Mouse (Mus musculus): Measurements from ENCODE around the gene Farp2.

Gene Farp2

DNA sequence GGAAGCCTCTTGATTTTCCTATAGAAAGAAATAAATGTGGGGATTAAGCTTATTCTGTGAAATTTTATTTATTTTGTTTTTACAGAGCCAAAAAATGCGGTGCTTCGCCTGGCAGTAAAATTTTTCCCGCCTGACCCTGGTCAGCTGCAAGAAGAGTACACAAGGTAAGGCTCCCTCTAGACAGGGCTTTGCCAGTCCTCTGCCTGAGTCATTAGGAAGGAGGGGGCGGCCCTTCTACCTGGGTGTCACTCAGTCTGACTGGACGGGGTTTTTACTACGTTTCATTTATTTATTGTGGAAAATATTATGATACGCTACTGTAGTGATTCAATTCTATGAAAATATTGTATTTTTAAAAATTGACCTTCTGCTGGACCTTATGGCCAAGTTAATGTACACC, 51.3 kb downstream of the Farp2 start:
- no peak for DNase-seq (ENCODE audit: low read depth, low spot score)

DNA sequence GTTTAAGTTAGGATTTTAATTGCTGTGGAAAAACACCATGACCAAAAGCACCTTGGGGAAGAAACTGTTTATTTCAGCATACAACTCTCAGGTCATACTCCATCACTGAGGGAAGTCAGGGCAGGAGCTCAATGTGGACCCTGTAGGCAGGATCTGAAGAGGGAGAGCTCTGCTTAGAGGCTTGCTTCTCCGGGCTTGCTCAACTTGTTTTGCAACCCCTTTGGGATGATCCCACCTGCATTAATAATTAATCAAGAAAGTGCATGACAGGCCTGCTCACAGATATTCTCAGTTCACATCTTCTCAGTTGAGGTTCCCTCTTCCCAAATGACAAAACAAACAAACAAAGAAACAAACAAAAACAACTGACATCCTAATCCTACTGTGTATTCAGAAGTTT, 51.8 kb downstream of the Farp2 start:
- DNase-seq (ENCODE audit: low read depth, low spot score) = no peak

GRCm38 (mm10) chr1:93564781-93565180, 52.9 kb downstream of the Farp2 start:
- no peak for DNase-seq (ENCODE audit: low read depth, low spot score)

GRCm38 (mm10) chr1:93567013-93567412, 55.1 kb downstream of the Farp2 start:
- DNase-seq (ENCODE audit: low read depth, low spot score) = no peak

- no peak for DNase-seq (ENCODE audit: low read depth, low spot score)
Observed at GRCm38 (mm10) chr1:93567717-93568497, 56.0 kb downstream of the Farp2 start.

DNA sequence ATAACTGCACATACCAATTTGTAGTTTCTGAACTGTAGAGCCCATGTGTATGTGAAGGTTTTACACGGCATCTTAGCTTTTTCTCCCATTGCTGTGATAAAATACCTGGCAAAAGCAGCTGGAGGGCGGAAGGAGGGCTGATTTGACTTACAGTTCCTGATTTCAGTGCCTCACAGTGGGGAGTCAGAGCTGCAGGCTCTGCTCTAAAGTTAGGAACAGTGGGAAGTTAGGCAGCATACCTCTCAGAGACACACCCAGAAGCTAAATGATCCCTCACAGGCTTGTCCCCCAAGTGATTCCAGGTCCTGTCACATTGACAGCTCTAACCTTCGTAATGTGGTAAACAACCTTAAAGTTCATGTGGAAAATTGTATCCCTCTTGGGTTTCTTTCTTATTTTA, 65.2 kb downstream of the Farp2 start:
- no peak for DNase-seq (ENCODE audit: low read depth, low spot score)

GRCm38 (mm10) chr1:93577861-93578260, 66.0 kb downstream of the Farp2 start:
- no peak for DNase-seq (ENCODE audit: low read depth, low spot score)

- DNase-seq (ENCODE audit: low read depth, low spot score) = no peak
Observed at GRCm38 (mm10) chr1:93581545-93581944, 69.7 kb downstream of the Farp2 start.

DNA sequence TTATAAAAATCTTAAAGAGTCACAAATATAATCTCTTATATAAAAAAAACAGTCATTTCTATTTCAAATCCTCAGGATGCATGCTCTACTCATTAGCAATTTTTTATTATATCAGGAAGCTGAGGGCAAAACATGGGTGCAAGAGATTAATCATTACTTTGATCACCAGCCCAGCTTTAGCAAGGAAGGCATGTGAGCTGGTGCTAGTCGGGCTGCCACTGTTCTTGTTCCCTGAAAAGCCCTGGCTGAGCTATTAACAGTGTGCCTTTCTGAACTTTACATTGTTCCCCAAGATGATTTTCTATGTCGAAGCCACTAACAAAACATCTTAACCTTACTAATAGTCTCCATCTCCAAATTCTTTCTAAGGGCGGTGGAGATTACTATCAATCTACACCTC, 76.5 kb downstream of the Farp2 start:
- DNase-seq (ENCODE audit: low read depth, low spot score) = no peak

DNA sequence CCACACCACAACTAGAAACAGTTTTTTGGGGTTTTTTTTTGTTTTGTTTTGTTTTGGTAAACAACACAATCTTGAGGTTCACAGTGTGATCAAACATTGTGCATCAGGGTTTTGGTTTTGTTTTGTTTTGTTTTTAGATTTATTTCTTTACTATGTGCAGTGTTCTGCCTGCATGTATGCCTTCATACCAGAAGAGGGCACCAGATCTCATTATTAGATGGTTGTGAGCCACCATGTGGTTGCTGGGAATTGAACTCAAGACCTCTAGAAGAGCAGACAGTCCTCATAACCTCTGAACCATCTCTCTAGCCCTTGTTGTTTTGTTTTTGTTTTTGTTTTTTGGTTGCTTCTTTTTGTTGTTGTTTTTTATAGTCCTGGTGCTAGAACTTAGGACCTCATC, 82.1 kb downstream of the Farp2 start:
- no peak for DNase-seq (ENCODE audit: low read depth, low spot score)

DNA sequence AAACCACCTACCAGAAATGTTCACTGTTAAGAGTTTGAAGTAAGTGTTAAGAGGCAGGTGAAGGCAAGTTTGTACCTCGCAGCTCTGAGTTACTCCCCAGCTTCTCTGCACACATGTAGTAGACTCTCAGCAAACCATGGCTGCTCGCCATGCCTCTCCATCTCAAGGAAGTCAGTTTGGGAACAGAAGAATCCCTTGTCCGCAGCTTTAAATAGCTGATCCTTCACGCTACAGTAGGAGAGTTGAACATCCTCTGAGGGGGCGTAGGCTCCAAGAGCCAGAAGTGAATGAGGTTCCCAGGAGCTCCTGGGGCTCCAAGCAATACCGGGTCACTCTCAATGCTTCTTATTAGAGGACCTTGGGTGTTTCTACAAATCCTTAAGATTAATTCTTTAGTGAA, 84.0 kb downstream of the Farp2 start:
- DNase-seq (ENCODE audit: low read depth, low spot score) = no peak

DNA sequence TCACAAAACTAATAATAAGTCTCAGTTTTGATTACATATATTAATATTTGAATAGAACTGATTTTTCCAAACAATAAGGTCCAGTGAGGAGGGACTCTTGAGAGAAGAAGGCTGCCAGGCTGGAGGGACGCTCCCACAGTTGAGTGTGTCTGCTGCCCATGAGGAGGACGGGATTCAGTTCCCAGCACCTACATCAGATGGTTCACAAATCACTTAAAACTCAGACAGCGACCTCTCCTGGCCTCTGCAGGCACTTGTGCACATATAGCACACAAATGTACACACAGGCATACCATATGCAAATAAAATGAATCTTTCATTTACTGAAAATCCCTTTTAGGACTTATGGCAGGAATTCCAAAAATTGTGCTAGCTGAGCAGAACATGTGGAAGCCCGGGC, 91.0 kb downstream of the Farp2 start:
- DNase-seq (ENCODE audit: low read depth, low spot score) = no peak

DNA sequence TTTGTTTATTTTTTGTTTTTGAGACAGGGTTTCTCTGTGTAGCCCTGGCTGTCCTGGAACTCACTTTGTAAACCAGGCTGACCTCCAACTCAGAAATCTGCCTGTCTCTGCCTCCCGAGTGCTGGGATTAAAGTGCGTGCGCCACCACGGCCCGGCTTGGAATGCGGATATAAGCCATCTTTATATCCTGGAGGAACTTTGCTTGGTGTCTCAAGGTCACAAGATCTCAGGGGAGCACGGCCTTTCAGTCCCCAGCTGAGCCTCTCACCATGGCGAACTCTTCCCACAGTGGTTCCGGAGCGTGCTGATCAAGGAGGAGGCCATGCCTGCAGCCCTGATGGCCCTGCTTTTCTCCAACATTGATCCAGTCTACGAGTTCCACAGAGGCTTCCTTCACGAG, 92.0 kb downstream of the Farp2 start:
- no peak for DNase-seq (ENCODE audit: low read depth, low spot score)

- DNase-seq (ENCODE audit: low read depth, low spot score) = no peak
Observed at GRCm38 (mm10) chr1:93607090-93608083, 95.5 kb downstream of the Farp2 start.

GRCm38 (mm10) chr1:93608696-93609245, 96.9 kb downstream of the Farp2 start:
- no peak for DNase-seq (ENCODE audit: low read depth, low spot score)

DNA sequence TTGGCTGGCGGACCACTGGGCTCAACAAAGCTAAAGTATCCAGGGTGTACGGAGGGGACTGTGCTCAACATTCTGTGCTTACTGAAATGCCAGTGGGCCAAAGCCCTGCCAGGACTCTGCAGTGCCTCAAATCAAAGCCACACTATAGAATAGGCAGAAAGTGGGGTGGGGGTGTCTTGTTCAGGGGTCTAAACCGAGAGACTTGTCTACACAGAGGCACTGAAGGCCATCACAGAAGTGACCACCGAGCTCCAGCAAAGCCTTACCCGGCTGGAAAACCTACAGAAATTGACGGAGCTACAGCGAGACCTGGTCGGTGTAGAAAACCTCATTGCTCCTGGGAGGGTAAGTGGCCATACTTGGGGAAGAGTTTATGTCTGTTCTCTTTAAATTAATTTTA, 97.9 kb downstream of the Farp2 start:
- no peak for DNase-seq (ENCODE audit: low read depth, low spot score)

DNA sequence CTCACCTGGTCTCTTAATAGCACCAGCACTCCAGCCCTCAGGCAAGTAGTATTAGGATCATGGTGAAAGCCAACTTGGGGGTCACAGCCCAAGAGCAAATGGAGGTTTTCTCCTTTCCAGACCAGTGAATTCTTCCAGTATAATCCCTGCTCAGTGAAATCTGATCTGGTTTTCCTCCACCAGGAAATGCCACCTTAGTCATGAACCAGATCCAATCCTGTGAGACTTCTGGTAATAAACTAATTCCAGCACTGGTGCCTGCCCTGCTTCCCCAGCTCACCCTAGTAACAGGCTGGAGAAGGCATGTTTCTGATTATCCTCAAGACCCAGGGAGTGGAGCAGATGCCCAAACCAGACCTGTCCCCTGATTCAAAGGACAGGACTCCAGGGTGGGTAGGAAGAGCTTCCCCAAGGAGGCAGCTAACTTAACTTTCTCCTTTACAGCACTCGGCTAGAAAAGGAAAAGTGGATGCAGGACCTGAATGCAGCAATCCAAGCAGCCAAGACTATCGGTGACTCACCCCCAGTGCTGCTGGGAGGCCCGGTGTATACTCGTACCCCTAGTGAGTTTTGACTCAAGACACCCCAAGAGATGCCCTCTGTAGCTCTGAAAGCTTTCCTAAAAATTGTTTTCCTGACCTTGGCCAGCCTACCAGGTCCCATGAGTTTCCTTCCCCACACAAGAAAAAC, 106.3 kb downstream of the Farp2 start:
- DNase-seq (ENCODE audit: low read depth, low spot score) = peak; percentile 30

DNA sequence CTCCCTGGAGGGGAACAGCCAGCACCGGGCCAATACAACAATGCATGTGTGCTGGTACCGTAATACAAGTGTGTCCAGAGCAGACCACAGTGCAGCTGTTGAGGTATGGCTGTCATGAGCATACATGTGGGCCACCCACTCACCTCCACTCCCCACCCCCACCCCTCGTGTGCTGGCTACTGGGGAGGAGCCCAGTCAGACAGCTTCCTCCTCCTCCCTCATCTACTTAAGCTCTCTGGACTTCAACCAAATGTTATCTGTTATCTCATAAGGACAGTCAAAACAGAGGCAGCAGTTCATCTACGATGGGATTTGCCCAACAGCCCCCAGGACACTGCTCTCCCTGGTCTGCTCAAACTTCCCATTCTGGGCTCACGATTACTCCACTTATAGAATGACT, 107.1 kb downstream of the Farp2 start:
- DNase-seq (ENCODE audit: low read depth, low spot score) = no peak

GRCm38 (mm10) chr1:93624502-93624901, 112.6 kb downstream of the Farp2 start:
- DNase-seq (ENCODE audit: low read depth, low spot score) = no peak

DNA sequence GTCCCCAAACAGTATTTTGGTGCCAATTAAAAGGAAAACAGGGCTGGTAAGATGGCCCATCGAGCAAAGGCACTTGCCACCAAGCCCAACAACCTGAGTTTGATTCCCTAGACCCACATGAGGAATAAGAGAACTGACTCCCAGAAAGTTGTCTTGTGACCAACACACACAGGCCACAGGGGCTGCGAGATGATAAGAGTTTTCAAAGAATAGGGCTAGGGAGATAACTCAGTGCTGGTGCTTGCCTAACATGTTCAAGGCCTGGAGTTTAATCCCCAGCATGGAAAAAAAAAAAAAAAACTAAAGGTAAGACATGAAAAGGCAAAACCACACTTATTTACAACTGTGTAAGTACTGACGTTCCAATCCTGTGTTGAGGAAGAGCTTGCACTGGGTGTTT, 118.9 kb downstream of the Farp2 start:
- DNase-seq (ENCODE audit: low read depth, low spot score) = no peak

- no peak for DNase-seq (ENCODE audit: low read depth, low spot score)
Observed at GRCm38 (mm10) chr1:93632723-93633122, 120.8 kb downstream of the Farp2 start.

DNA sequence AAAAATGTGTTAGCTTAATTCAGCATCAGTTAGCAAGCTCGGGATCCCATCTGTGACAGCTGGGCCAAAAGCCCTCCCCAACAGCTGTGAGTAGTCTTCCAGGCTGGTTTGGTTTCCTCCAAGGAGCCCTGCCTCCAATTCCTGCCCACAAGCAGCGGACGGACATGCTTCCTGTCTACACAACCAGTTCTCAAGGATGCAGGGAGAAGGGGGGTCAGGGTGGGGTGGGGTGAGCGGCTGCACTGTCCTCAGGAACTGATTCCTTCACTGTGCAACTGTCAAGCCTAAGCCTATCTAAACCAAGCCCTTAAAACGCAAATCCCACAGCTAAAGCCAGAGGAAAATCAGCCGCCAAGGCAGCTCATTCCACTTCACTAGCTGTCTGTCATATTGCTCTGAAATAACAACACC, 122.6 kb downstream of the Farp2 start:
- DNase-seq (ENCODE audit: low read depth, low spot score) = peak; percentile 36
